9 mouse cellular contexts compared by ENCODE assay signal in the genomic region with DNA sequence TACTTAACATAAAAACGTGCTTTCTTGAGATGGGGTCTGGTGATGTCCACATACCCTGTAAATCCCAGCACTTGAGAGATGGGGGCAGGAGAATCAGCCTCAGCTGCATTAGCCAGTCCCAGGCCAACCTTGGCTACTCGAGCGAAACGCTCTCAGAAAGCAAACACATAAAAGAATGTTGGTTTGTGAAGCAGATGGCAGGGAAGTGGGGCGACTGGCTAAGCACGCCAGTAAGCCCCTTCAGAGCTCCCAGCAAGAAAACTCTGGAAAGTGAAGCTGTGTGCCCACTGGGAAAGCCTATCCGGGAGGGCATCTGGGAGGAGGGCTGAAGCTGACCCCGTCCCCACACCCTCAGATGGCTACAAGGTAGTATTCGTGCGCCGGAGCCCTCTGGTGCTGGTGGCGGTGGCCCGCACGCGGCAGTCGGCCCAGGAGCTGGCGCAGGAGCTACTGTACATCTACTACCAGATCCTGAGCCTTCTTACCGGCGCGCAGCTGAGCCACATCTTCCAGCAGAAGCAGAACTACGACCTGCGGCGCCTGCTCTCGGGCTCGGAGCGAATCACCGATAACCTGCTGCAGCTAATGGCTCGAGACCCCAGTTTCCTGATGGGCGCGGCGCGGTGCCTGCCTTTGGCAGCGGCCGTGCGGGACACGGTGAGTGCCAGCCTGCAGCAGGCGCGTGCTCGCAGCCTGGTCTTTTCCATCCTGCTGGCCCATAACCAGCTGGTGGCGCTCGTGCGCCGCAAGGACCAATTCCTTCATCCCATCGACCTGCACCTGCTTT. TPM values are rescaled to one million over a fixed set of nuclear protein-coding genes. Genes with fewer than 3 reads are reported as not detected.
DNase-seq lines count a peak whose midpoint lies in the region; ATAC-seq and TF ChIP-seq lines count a peak whose summit lies in the region.
"Had no signal": no experiment of that assay in that cellular context is flagged by ENCODE, and none has a peak within 500 bp of the region (broad histone marks: within the 10 kb centered on the region; RNA-seq: fewer than 3 reads in every experiment).

No protein-coding gene starts in this region.

- H3K27me3 ChIP-seq in G1E (ENCODE audit: insufficient read depth, low read length): peaks cover under 1% of the 10 kb centered on the region; the same call in 1 of the 2 replicates
- peaks cover 21% of the 10 kb centered on the region for H3K27me3 ChIP-seq in embryonic facial prominence, embryonic 15.5 days
- H3K27me3 ChIP-seq in hindbrain, embryonic 14.5 days (ENCODE audit: control insufficient read depth, insufficient read depth, low read length): peaks cover 15% of the 10 kb centered on the region; the same call in 1 of the 2 replicates

- peaks cover 62% of the 10 kb centered on the region for H3K36me3 ChIP-seq in G1E (replicated peaks)
- peaks cover 37% of the 10 kb centered on the region for H3K36me3 ChIP-seq in embryonic facial prominence, embryonic 15.5 days
- peaks cover 36% of the 10 kb centered on the region for H3K36me3 ChIP-seq in hindbrain, embryonic 14.5 days (replicated peaks; ENCODE audit: control insufficient read depth, insufficient read depth)

- no peaks in the 10 kb centered on the region for H3K9me3 ChIP-seq in G1E (replicated peaks)
- H3K9me3 ChIP-seq in embryonic facial prominence, embryonic 15.5 days (replicated peaks): no peaks in the 10 kb centered on the region
- no peaks in the 10 kb centered on the region for H3K9me3 ChIP-seq in hindbrain, embryonic 14.5 days (ENCODE audit: control insufficient read depth, low read length)

- no peak for DNase-seq in G1E (ENCODE audit: low spot score)
- peak; percentile 86 for DNase-seq in hindbrain, embryonic 14.5 days (ENCODE audit: low spot score)
- DNase-seq in left cerebral cortex, adult 18-20 months (ENCODE audit: low spot score in 2 of 2): peak; percentile 80 to 87
- DNase-seq in lung, postnatal 14 days: peak; percentile 55
- peak; percentile 88 to 90 for DNase-seq in right cerebral cortex, postnatal 10 days (ENCODE audit: low spot score in 2 of 2)
- DNase-seq in urinary bladder, adult 18-20 months (ENCODE audit: low spot score in 2 of 2): no peak

- 0 out of 2 replicates have a peak, but pooled peaks have one; percentile 6 for TF ChIP-seq CTCF in G1E (IDR thresholded peaks at IDR 0.05; ENCODE audit: low read depth, low read length)
- peak; percentile 67 for TF ChIP-seq CTCF in bone marrow, adult 2 months (IDR thresholded peaks at IDR 0.05; ENCODE audit: control insufficient read depth, insufficient read depth, low read length)

- ATAC-seq in G1E (ENCODE audit: extremely low read depth, insufficient number of reproducible peaks, low FRiP score, poor library complexity, severe bottlenecking): no peak
- no peak for ATAC-seq in embryonic facial prominence, embryonic 15.5 days (ENCODE audit: insufficient number of reproducible peaks, low FRiP score, low TSS enrichment, low read depth)
- ATAC-seq in hindbrain, embryonic 14.5 days (ENCODE audit: low FRiP score): peak; percentile 61; the same call in 1 of the 2 replicates

- H3K4me2 ChIP-seq in embryonic facial prominence, embryonic 15.5 days (replicated peaks): peak overlapping the region; percentile 47
- H3K4me2 ChIP-seq in hindbrain, embryonic 14.5 days (replicated peaks): peak overlapping the region; percentile 55

- no peak overlapping the region for H3K4me3 ChIP-seq in G1E (ENCODE audit: low read depth, low read length)
- no peak overlapping the region for H3K4me3 ChIP-seq in bone marrow, adult 2 months (replicated peaks; ENCODE audit: control insufficient read depth, low read depth, low read length)
- H3K4me3 ChIP-seq in embryonic facial prominence, embryonic 15.5 days (replicated peaks): peak overlapping the region; percentile 27
- H3K4me3 ChIP-seq in hindbrain, embryonic 14.5 days (replicated peaks; ENCODE audit: low read length): peak overlapping the region; percentile 25

- peak overlapping the region; percentile 20; the same call in 1 of the 2 replicates for H3K27ac ChIP-seq in bone marrow, adult 2 months (ENCODE audit: control insufficient read depth, insufficient read depth, low read depth, low read length, poor library complexity)
- H3K27ac ChIP-seq in embryonic facial prominence, embryonic 15.5 days (replicated peaks): no peak overlapping the region
- no peak overlapping the region for H3K27ac ChIP-seq in hindbrain, embryonic 14.5 days

- 37% methylated on average over 44 of the region's 44 CpGs for WGBS in bone marrow, adult 2 months
- WGBS in embryonic facial prominence, embryonic 15.5 days: 11% methylated on average over 44 of the region's 44 CpGs
- WGBS in hindbrain, embryonic 14.5 days: 4% methylated on average over 44 of the region's 44 CpGs

- TF ChIP-seq POLR2A in bone marrow, adult 2 months (IDR thresholded peaks at IDR 0.05; ENCODE audit: borderline replicate concordance, control insufficient read depth, low read depth, low read length): no peak

- no peak overlapping the region for H3K9ac ChIP-seq in embryonic facial prominence, embryonic 15.5 days
- H3K9ac ChIP-seq in hindbrain, embryonic 14.5 days: peak overlapping the region; percentile 44

- peaks cover under 1% of the 10 kb centered on the region; the same call in 1 of the 2 replicates for H3K4me1 ChIP-seq in G1E (ENCODE audit: insufficient read depth, low read depth, low read length)
- H3K4me1 ChIP-seq in bone marrow, adult 2 months (ENCODE audit: control insufficient read depth, insufficient read depth, low read length): no peaks in the 10 kb centered on the region
- H3K4me1 ChIP-seq in embryonic facial prominence, embryonic 15.5 days: peaks cover 18% of the 10 kb centered on the region
- no peaks in the 10 kb centered on the region; the same call in 1 of the 2 replicates for H3K4me1 ChIP-seq in hindbrain, embryonic 14.5 days (replicated peaks; ENCODE audit: control insufficient read depth, insufficient read depth, low read length)

RNA-seq across cellular contexts. Expression of a gene that starts 5.6 kb away (rescaled TPM):
- total RNA-seq in G1E (2014; fragmentation: Nextera tagmentation) (not detected in 2 replicates), G1E (2017) (not detected in 2 replicates)
- 0.01 TPM in 1 of 2 replicates, not detected in the other for polyA plus RNA-seq in G1E (2012)
- 0.20 and 0.75 TPM in 2 replicates for polyA plus RNA-seq in bone marrow, adult 2 months (2011; ENCODE audit: insufficient read depth, insufficient read length, low replicate concordance, missing spikeins)
- 7.4 and 7.7 TPM in 2 replicates for polyA plus RNA-seq in embryonic facial prominence, embryonic 15.5 days (2015; fragmentation: Nextera tagmentation; extraction: Ambion mirVana)
- 0.95 and 1.2 TPM in 2 replicates for polyA plus RNA-seq in hindbrain, embryonic 14.5 days (2014; fragmentation: Nextera tagmentation; extraction: Ambion mirVana)
- total RNA-seq in left cerebral cortex, adult 18-20 months (2021): 1 to 10 TPM in 1 of 2 experiments, under 1 TPM in 1; 0.89 to 1.2 TPM

RNA-seq across cellular contexts. Expression of a gene that starts 13.1 kb away (rescaled TPM):
- 2.0 and 3.1 TPM in 2 replicates for total RNA-seq in G1E (2014; fragmentation: Nextera tagmentation)
- 12.8 and 14.3 TPM in 2 replicates for total RNA-seq in G1E (2017)
- polyA plus RNA-seq in G1E (2012): 12.8 and 13.6 TPM in 2 replicates
- polyA plus RNA-seq in bone marrow, adult 2 months (2011; ENCODE audit: insufficient read depth, insufficient read length, low replicate concordance, missing spikeins): 6.3 and 12.9 TPM in 2 replicates
- 17.2 and 18.2 TPM in 2 replicates for polyA plus RNA-seq in embryonic facial prominence, embryonic 15.5 days (2015; fragmentation: Nextera tagmentation; extraction: Ambion mirVana)
- polyA plus RNA-seq in hindbrain, embryonic 14.5 days (2014; fragmentation: Nextera tagmentation; extraction: Ambion mirVana): 22.1 and 23.1 TPM in 2 replicates
- 10 to 100 TPM; 27.1 to 28.1 TPM for total RNA-seq in left cerebral cortex, adult 18-20 months (2021)

RNA-seq across cellular contexts. Expression of a gene that starts 27.2 kb away (rescaled TPM):
- total RNA-seq in G1E (2014; fragmentation: Nextera tagmentation) (not detected in 2 replicates), G1E (2017) (0.11 TPM in 1 of 2 replicates, not detected in the other)
- not detected in 2 replicates for polyA plus RNA-seq in G1E (2012)
- polyA plus RNA-seq in bone marrow, adult 2 months (2011; ENCODE audit: insufficient read depth, insufficient read length, low replicate concordance, missing spikeins): not detected in 2 replicates
- not detected in 2 replicates for polyA plus RNA-seq in embryonic facial prominence, embryonic 15.5 days (2015; fragmentation: Nextera tagmentation; extraction: Ambion mirVana)
- polyA plus RNA-seq in hindbrain, embryonic 14.5 days (2014; fragmentation: Nextera tagmentation; extraction: Ambion mirVana): not detected in 2 replicates
- not detected for total RNA-seq in left cerebral cortex, adult 18-20 months (2021)
- total RNA-seq: gastrocnemius, postnatal 4 days had no signal

RNA-seq across cellular contexts. Expression of a gene that starts 28.0 kb away (rescaled TPM):
- total RNA-seq in G1E (2014; fragmentation: Nextera tagmentation) (120 and 184 TPM in 2 replicates), G1E (2017) (91.6 and 105 TPM in 2 replicates)
- 15.8 and 38.7 TPM in 2 replicates for polyA plus RNA-seq in G1E (2012)
- 78.4 and 110 TPM in 2 replicates for polyA plus RNA-seq in bone marrow, adult 2 months (2011; ENCODE audit: insufficient read depth, insufficient read length, low replicate concordance, missing spikeins)
- 75.7 and 77.6 TPM in 2 replicates for polyA plus RNA-seq in embryonic facial prominence, embryonic 15.5 days (2015; fragmentation: Nextera tagmentation; extraction: Ambion mirVana)
- polyA plus RNA-seq in hindbrain, embryonic 14.5 days (2014; fragmentation: Nextera tagmentation; extraction: Ambion mirVana): 79.2 and 80.4 TPM in 2 replicates
- total RNA-seq in left cerebral cortex, adult 18-20 months (2021): 10 to 100 TPM; 54.0 to 57.3 TPM

RNA-seq across cellular contexts. Expression of a gene that starts 34.4 kb away (rescaled TPM):
- total RNA-seq in G1E (2014; fragmentation: Nextera tagmentation) (not detected in 2 replicates), G1E (2017) (0.11 TPM in 1 of 2 replicates, not detected in the other)
- not detected in 2 replicates for polyA plus RNA-seq in G1E (2012)
- 0.87 TPM in 1 of 2 replicates, not detected in the other for polyA plus RNA-seq in bone marrow, adult 2 months (2011; ENCODE audit: insufficient read depth, insufficient read length, low replicate concordance, missing spikeins)
- 5.9 and 6.0 TPM in 2 replicates for polyA plus RNA-seq in embryonic facial prominence, embryonic 15.5 days (2015; fragmentation: Nextera tagmentation; extraction: Ambion mirVana)
- polyA plus RNA-seq in hindbrain, embryonic 14.5 days (2014; fragmentation: Nextera tagmentation; extraction: Ambion mirVana): 16.7 and 20.0 TPM in 2 replicates
- 100 to 1,000 TPM; 322 to 377 TPM for total RNA-seq in left cerebral cortex, adult 18-20 months (2021)

Comparison
In these comparisons a context has a peak if more than half of its experiments do, and no peak if none do; other contexts are left out.
1. DNase-seq: peak in hindbrain, embryonic 14.5 days (single experiment), left cerebral cortex, adult 18-20 months (2 of 2), lung, postnatal 14 days (single experiment) and right cerebral cortex, postnatal 10 days (2 of 2); none in G1E (single experiment) and urinary bladder, adult 18-20 months (0 of 2).
2. H3K4me3 ChIP-seq: peak in embryonic facial prominence, embryonic 15.5 days (single experiment) and hindbrain, embryonic 14.5 days (single experiment); none in G1E (single experiment) and bone marrow, adult 2 months (single experiment).